8 mouse cellular contexts compared by ENCODE assay signal in genomic region chr11:5260942-5261459, GRCm38 (mm10). TPM values are rescaled to one million over a fixed set of nuclear protein-coding genes. Genes with fewer than 3 reads are reported as not detected.
DNase-seq lines count a peak whose midpoint lies in the region; ATAC-seq and TF ChIP-seq lines count a peak whose summit lies in the region.

No protein-coding gene starts in this region.

- ATAC-seq in kidney, embryonic 15.5 days (replicated peaks; ENCODE audit: low FRiP score): peak; percentile 50
- ATAC-seq in inflammation-experienced regulatory T-cells, adult 6 months: no peak

- H3K27ac ChIP-seq in MEL (ENCODE audit: control insufficient read depth, low read depth, low read length): no peak overlapping the region
- H3K27ac ChIP-seq in heart, embryonic 10.5 days: peak overlapping the region; percentile 94
- peak overlapping the region; percentile 84 for H3K27ac ChIP-seq in kidney, embryonic 15.5 days
- H3K27ac ChIP-seq in small intestine, adult 2 months (ENCODE audit: insufficient read depth, low read depth, low read length): no peak overlapping the region

- H3K4me2 ChIP-seq in kidney, embryonic 15.5 days: peak overlapping the region; percentile 78

- peak overlapping the region; percentile 64 to 70 for H3K4me3 ChIP-seq in MEL (ENCODE audit: control insufficient read depth in 1 of 2, insufficient read depth in 1 of 2, low read depth in 2 of 2, low read length in 2 of 2)
- H3K4me3 ChIP-seq in heart, embryonic 10.5 days: peak overlapping the region; percentile 95
- H3K4me3 ChIP-seq in kidney, embryonic 15.5 days (replicated peaks): peak overlapping the region; percentile 94
- peak overlapping the region; percentile 64 for H3K4me3 ChIP-seq in small intestine, adult 2 months (ENCODE audit: low read depth, low read length)

- no peaks in the 10 kb centered on the region for H3K9me3 ChIP-seq in MEL (replicated peaks; ENCODE audit: insufficient read depth, low read length)
- no peaks in the 10 kb centered on the region for H3K9me3 ChIP-seq in heart, embryonic 10.5 days
- no peaks in the 10 kb centered on the region for H3K9me3 ChIP-seq in kidney, embryonic 15.5 days (replicated peaks)

- no peak for TF ChIP-seq EP300 in MEL (IDR thresholded peaks at IDR 0.05; ENCODE audit: low read depth in 1 of 2, low read length in 2 of 2)

- no peaks in the 10 kb centered on the region for H3K4me1 ChIP-seq in MEL (ENCODE audit: control insufficient read depth in 1 of 2, insufficient read depth in 2 of 2, low read length in 2 of 2)
- peaks cover 50% of the 10 kb centered on the region for H3K4me1 ChIP-seq in heart, embryonic 10.5 days
- peaks cover 36% of the 10 kb centered on the region for H3K4me1 ChIP-seq in kidney, embryonic 15.5 days
- H3K4me1 ChIP-seq in small intestine, adult 2 months (ENCODE audit: control insufficient read depth, insufficient read depth, insufficient read length, low read length): peaks cover 7% of the 10 kb centered on the region

- no peaks in the 10 kb centered on the region; the same call in 1 of the 2 replicates for H3K79me2 ChIP-seq in MEL (ENCODE audit: control insufficient read depth, insufficient read depth, low read length, poor library complexity)

- DNase-seq in 3T3-L1 (ENCODE audit: low read depth, low spot score): peak; percentile 46
- DNase-seq in MEL (ENCODE audit: low read depth, low spot score): peak; percentile 64
- DNase-seq in cerebellum, postnatal 36 days: peak; percentile 18 to 24
- DNase-seq in heart, embryonic 10.5 days (ENCODE audit: low spot score): peak; percentile 78
- DNase-seq in lung, postnatal 25 days (ENCODE audit: low spot score): peak; percentile 34

- WGBS in heart, embryonic 10.5 days: 1% methylated on average over 42 of the region's 42 CpGs
- under 1% methylated on average over 36 of the region's 42 CpGs for WGBS in kidney, embryonic 15.5 days
- WGBS in small intestine, adult 2 months: under 1% methylated on average over 42 of the region's 42 CpGs

- H3K36me3 ChIP-seq in MEL (ENCODE audit: control insufficient read depth in 1 of 2, insufficient read depth in 2 of 2, low read length in 2 of 2): no peaks in the 10 kb centered on the region
- no peaks in the 10 kb centered on the region for H3K36me3 ChIP-seq in heart, embryonic 10.5 days
- no peaks in the 10 kb centered on the region for H3K36me3 ChIP-seq in kidney, embryonic 15.5 days
- H3K36me3 ChIP-seq in small intestine, adult 2 months (ENCODE audit: control insufficient read depth, insufficient read depth, low read length): no peaks in the 10 kb centered on the region

- peaks cover 6 to 13% of the 10 kb centered on the region in 2 experiments for H3K27me3 ChIP-seq in MEL (ENCODE audit: control insufficient read depth in 1 of 2, insufficient read depth in 2 of 2, low read length in 2 of 2)
- peaks cover 6% of the 10 kb centered on the region; the same call in 1 of the 2 replicates for H3K27me3 ChIP-seq in heart, embryonic 10.5 days (ENCODE audit: insufficient read depth, poor library complexity, severe bottlenecking)
- H3K27me3 ChIP-seq in kidney, embryonic 15.5 days: no peaks in the 10 kb centered on the region
- H3K27me3 ChIP-seq in small intestine, adult 2 months (ENCODE audit: control insufficient read depth, insufficient read depth, low read length): no peaks in the 10 kb centered on the region

- H3K9ac ChIP-seq in MEL (ENCODE audit: control insufficient read depth, low read depth, low read length, poor library complexity, severe bottlenecking): peak overlapping the region; percentile 64
- H3K9ac ChIP-seq in kidney, embryonic 15.5 days: peak overlapping the region; percentile 87

- no peak for TF ChIP-seq POLR2A in MEL (IDR thresholded peaks at IDR 0.05; ENCODE audit: control insufficient read depth in 1 of 2, insufficient read depth in 1 of 2, low read depth in 1 of 2, low read length in 2 of 2, poor library complexity in 1 of 2)
- TF ChIP-seq POLR2A in small intestine, adult 2 months (IDR thresholded peaks at IDR 0.05; ENCODE audit: low read depth, low read length): no peak

- TF ChIP-seq RAD21 in MEL (IDR thresholded peaks at IDR 0.05; ENCODE audit: low read depth, low read length): no peak

- TF ChIP-seq CTCF in MEL (IDR thresholded peaks at IDR 0.05 in 2 of 3, conservative IDR thresholded peaks at IDR 0.05 in 1 of 3; ENCODE audit: control insufficient read depth in 1 of 3, insufficient read depth in 1 of 3, low read depth in 2 of 3, low read length in 3 of 3, poor library complexity in 1 of 3, severe bottlenecking in 1 of 3): no peak
- no peak for TF ChIP-seq CTCF in small intestine, adult 2 months (IDR thresholded peaks at IDR 0.05; ENCODE audit: extremely low read depth, insufficient read length, insufficient replicate concordance, low read depth, low read length)

TF ChIP-seq in MEL, 35 proteins besides CTCF, POLR2A, EP300 and RAD21:
- TF ChIP-seq MAZ (IDR thresholded peaks at IDR 0.05; ENCODE audit: low read depth, low read length) (no peak), ZKSCAN1 (IDR thresholded peaks at IDR 0.05; ENCODE audit: low read depth, low read length) (no peak), MYB (IDR thresholded peaks at IDR 0.05; ENCODE audit: low read depth, low read length) (no peak), USF1 (IDR thresholded peaks at IDR 0.05; ENCODE audit: low read depth, low read length) (no peak), HCFC1 (IDR thresholded peaks at IDR 0.05; ENCODE audit: low read depth, low read length) (no peak), POLR2AphosphoS5 (IDR thresholded peaks at IDR 0.05; ENCODE audit: borderline replicate concordance, low read depth, low read length) (no peak), KAT2A (conservative IDR thresholded peaks at IDR 0.05; ENCODE audit: low read depth, low read length) (no peak), UBTF (IDR thresholded peaks at IDR 0.05; ENCODE audit: borderline replicate concordance, insufficient read depth, low read depth, low read length) (no peak), ETS1 (IDR thresholded peaks at IDR 0.05; ENCODE audit: low read depth, low read length) (no peak), GABPA (IDR thresholded peaks at IDR 0.05; ENCODE audit: low read depth, low read length) (no peak), ZC3H11A (IDR thresholded peaks at IDR 0.05; ENCODE audit: low read depth, low read length) (no peak), MYC (IDR thresholded peaks at IDR 0.05; ENCODE audit: low read depth, low read length) (no peak), TAL1 (IDR thresholded peaks at IDR 0.05; ENCODE audit: low read length) (no peak), RCOR1 (IDR thresholded peaks at IDR 0.05; ENCODE audit: low read depth, low read length) (no peak), TCF12 (IDR thresholded peaks at IDR 0.05; ENCODE audit: low read depth, low read length) (no peak), ZMIZ1 (IDR thresholded peaks at IDR 0.05; ENCODE audit: low read depth, low read length) (no peak), GATA1 (IDR thresholded peaks at IDR 0.05; ENCODE audit: low read depth, low read length) (no peak), MXI1 (IDR thresholded peaks at IDR 0.05; ENCODE audit: low read depth, low read length) (no peak), ZNF384 (IDR thresholded peaks at IDR 0.05; ENCODE audit: low read depth, low read length) (no peak)

RNA-seq across cellular contexts. Expression of gene Kremen1, which starts 0.4 kb away (rescaled TPM):
- total RNA-seq in MEL (2012; rRNA removed): 1.2 and 1.3 TPM in 2 replicates
- 1 to 10 TPM in 1 of 2 experiments, not detected in 1; 4.1 TPM for polyA plus RNA-seq in MEL (2012; ENCODE audit: insufficient read depth in 1 of 2, insufficient read length in 2 of 2, low read depth in 1 of 2, low replicate concordance in 2 of 2, missing spikeins in 1 of 2)
- polyA plus RNA-seq in heart, embryonic 10.5 days (2016; fragmentation: Nextera tagmentation; extraction: Ambion mirVana): 18.3 and 34.4 TPM in 2 replicates
- 21.8 and 22.9 TPM in 2 replicates for polyA plus RNA-seq in kidney, embryonic 15.5 days (2015; fragmentation: Nextera tagmentation; extraction: Ambion mirVana)
- polyA plus RNA-seq in small intestine, adult 2 months (2012; rRNA removed): 5.3 and 7.8 TPM in 2 replicates
- polyA plus RNA-seq in inflammation-experienced regulatory T-cells, adult 6 months (2017; shearing (Covaris generic)): 1 to 10 TPM; 2.3 to 4.1 (median 3.0) TPM

Comparison
In these comparisons a context has a peak if more than half of its experiments do, and no peak if none do; other contexts are left out.
1. DNase-seq: peak in every context shown above with its lines; median percentile 78 in heart, embryonic 10.5 days; 64 in MEL; 46 in 3T3-L1; 34 in lung, postnatal 25 days; 21 in cerebellum, postnatal 36 days.
2. H3K27ac ChIP-seq: peak in heart, embryonic 10.5 days (single experiment) and kidney, embryonic 15.5 days (single experiment); none in MEL (single experiment) and small intestine, adult 2 months (single experiment).
3. Peak in every context shown above with its lines, with median percentiles within 50 percentile points of each other: H3K4me3 ChIP-seq.